Mouse (Mus musculus) left cerebral cortex, postnatal 10 days (tissue): ENCODE data around the gene Mex3a. TPM values are rescaled to one million over a fixed set of nuclear protein-coding genes. Genes with fewer than 3 reads are reported as not detected.

Experiments
- DNase-seq, 2 experiments: peaks; one replicate each; pipeline ENCODE4 v3.0.0; 2021 to 2022; ENCODE audit warnings: low spot score in 2 of 2, mixed read lengths in 1 of 2; ENCODE audit errors: extremely low spot score in 1 of 2
- intact Hi-C: fragments of 180-260 bp; cut with DNase I; formaldehyde crosslinking; loops from one replicate; pipeline ENCODE4 v1.15.1; 2025
- microRNA-seq: library from miRNA; unstranded; fragments of <30 nt; microRNA quantifications from one replicate; pipeline ENCODE4 v1.2.0, GENCODE M21; 2022
- total RNA-seq, 2 experiments: library from RNA; stranded (reverse); gene quantifications; 2 replicates each; pipeline ENCODE4 v1.2.3; 2021

Mex3a gene
- total RNA-seq, 2 experiments from 2014 or later, result 6.9 to 10.7 TPM

DNA sequence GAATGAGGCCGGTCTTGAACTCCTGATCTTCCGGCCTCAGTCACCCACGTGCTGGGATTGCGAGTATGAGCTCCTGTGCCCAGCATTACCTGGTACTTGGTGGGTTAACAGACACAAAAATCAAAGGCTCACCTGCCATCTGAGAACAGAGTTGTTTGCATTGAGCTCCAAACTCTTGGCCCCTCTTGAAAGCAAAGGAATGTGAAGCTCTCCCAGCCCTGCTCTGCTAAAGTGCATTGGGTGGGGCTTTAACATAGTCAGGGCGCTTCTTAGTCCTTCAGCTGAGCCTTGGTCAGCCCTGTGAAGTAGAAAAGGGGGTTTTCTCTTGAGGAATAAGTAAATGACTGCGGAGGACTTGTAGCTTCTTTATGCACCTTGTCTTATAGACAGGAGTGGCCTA lies 53.6 kb downstream of the Mex3a start:
- no peak for DNase-seq
- intact Hi-C loops, result no loop called here

DNA sequence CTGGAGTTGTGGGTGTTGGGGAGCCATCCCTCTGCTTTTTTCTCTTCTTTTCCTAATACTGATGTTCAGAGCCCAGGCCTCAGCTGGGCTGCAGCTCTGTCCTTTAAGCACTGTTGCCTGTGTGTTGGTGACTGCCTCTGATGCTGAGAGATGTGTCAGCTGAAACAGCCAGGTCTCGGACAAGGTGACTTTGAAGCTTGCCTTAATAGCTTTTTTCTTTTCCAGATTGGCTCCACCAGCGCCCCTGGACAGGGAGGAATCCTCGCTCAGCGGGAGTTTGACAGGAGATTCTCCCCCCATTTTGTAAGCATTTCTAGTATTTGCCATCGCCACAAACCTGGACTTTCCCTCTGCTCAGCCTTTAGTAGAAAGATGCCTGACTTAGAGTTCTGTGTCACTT lies 54.4 kb downstream of the Mex3a start:
- no peak for DNase-seq
- intact Hi-C loops, result no loop called here

DNA sequence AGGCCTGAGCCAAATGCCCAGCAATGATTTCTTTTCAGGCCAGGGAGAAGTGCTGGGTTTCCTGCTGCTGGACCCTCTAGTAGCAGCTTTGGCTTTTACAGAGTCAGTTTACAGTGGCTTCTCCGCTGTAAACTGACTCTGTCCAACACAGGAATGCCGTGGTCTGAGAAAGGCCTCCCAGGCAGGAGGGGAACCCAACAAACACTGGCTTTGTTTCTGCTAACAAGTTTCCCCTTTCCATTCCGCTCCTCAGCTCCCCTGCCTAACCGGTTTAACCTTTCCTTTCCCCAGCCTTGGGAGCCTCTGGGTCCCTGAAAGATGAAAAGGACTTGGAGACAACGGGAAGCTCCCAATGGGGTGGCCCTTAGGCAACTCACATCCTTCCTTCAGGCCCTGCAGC lies 58.1 kb downstream of the Mex3a start:
- intact Hi-C loops, result no loop called here
- no peak for DNase-seq

Small RNA genes within 50 kb of the gene (microRNA-seq; reads per million reads assigned to microRNA genes)
- not detected for gene Mir1905

Other genes starting within 250 kb of the Mex3a start
- under 1 TPM in 1 of 2 experiments, not detected in 1; 0.81 TPM for gene Gm38392, start 245.2 kb upstream of the Mex3a start, total RNA-seq
- gene Tsacc, start 235.4 kb upstream of the Mex3a start, total RNA-seq, result 1 to 10 TPM; 6.3 TPM
- gene Cct3, start 235.3 kb upstream of the Mex3a start, total RNA-seq, result 100 to 1,000 TPM; 215 to 224 TPM
- gene Glmp, start 207.4 kb upstream of the Mex3a start, total RNA-seq, result 10 to 100 TPM; 74.6 to 79.2 TPM
- 1 to 10 TPM in 1 of 2 experiments, under 1 TPM in 1; 0.63 to 1.5 TPM for gene Tmem79, start 196.2 kb upstream of the Mex3a start, total RNA-seq
- 10 to 100 TPM; 73.5 to 74.7 TPM for gene Smg5, start 196.1 kb upstream of the Mex3a start, total RNA-seq
- gene Paqr6, start 167.8 kb upstream of the Mex3a start, total RNA-seq, result 1 to 10 TPM; 3.5 to 3.6 TPM
- under 1 TPM in 1 of 2 experiments, not detected in 1; 0.66 TPM for gene Bglap3, start 159.7 kb upstream of the Mex3a start, total RNA-seq
- not detected for gene Bglap2, start 153.7 kb upstream of the Mex3a start, total RNA-seq
- gene Bglap, start 147.9 kb upstream of the Mex3a start, total RNA-seq, result 1 to 10 TPM in 1 of 2 experiments, under 1 TPM in 1; 0.95 to 2.6 TPM
- 10 to 100 TPM; 10.3 to 11.5 TPM for gene Pmf1, start 122.1 kb upstream of the Mex3a start, total RNA-seq
- 10 to 100 TPM; 60.3 to 62.5 TPM for gene Slc25a44, start 107.3 kb upstream of the Mex3a start, total RNA-seq
- gene Sema4a, start 71.2 kb upstream of the Mex3a start, total RNA-seq, result 10 to 100 TPM; 46.5 to 52.6 TPM
- gene Lmna, start 22.4 kb upstream of the Mex3a start, total RNA-seq, result 10 to 100 TPM; 47.2 to 48.6 TPM
- not detected for gene Rab25, start 15.9 kb downstream of the Mex3a start, total RNA-seq
- gene Lamtor2, start 20.7 kb downstream of the Mex3a start, total RNA-seq, result 100 to 1,000 TPM; 109 to 110 TPM
- 10 to 100 TPM; 78.8 to 82.6 TPM for gene Ubqln4, start 21.4 kb downstream of the Mex3a start, total RNA-seq
- 100 to 1,000 TPM; 127 to 128 TPM for gene Ssr2, start 43.5 kb downstream of the Mex3a start, total RNA-seq
- gene Arhgef2, start 73.6 kb downstream of the Mex3a start, total RNA-seq, result 100 to 1,000 TPM; 257 to 264 TPM
- gene Rxfp4, start 120.7 kb downstream of the Mex3a start, total RNA-seq, result not detected
- gene Khdc4, start 153.4 kb downstream of the Mex3a start, total RNA-seq, result 10 to 100 TPM; 52.0 to 55.7 TPM
- gene Rit1, start 184.4 kb downstream of the Mex3a start, total RNA-seq, result 10 to 100 TPM; 42.9 to 55.5 TPM
- gene Syt11, start 242.8 kb downstream of the Mex3a start, total RNA-seq, result 100 to 1,000 TPM; 433 to 447 TPM